Mouse (Mus musculus) layer of hippocampus, postnatal 10 days (tissue): ENCODE data around the gene Cend1. TPM values are rescaled to one million over a fixed set of nuclear protein-coding genes. Genes with fewer than 3 reads are reported as not detected.

Experiments
- DNase-seq, 2 experiments: peaks; one replicate each; pipeline ENCODE4 v3.0.0; 2021; ENCODE audit warnings: low spot score in 2 of 2
- long read RNA-seq: library from polyadenylated mRNA; stranded (forward); transcript quantifications from one replicate; pipeline ENCODE4 v2.0.0, GENCODE M21; 2023
- total RNA-seq, 2 experiments: library from RNA; stranded (reverse); gene quantifications; 2 replicates each; pipeline ENCODE4 v1.2.3; 2021

Gene Cend1
- 100 to 1,000 TPM; 259 to 281 TPM for total RNA-seq
- long read RNA-seq, transcript Cend1-202 (2 exons, 1,733 nt), result major isoform, 85 of 118 reads
- long read RNA-seq, transcript Cend1-203 (2 exons, 1,697 nt), result minor isoform, 14 of 118 reads
- long read RNA-seq, partial matches to known transcripts, result 19 of 118 reads
- long read RNA-seq, other reads (novel, unspliced or antisense), result 0 of 118 reads

DNA sequence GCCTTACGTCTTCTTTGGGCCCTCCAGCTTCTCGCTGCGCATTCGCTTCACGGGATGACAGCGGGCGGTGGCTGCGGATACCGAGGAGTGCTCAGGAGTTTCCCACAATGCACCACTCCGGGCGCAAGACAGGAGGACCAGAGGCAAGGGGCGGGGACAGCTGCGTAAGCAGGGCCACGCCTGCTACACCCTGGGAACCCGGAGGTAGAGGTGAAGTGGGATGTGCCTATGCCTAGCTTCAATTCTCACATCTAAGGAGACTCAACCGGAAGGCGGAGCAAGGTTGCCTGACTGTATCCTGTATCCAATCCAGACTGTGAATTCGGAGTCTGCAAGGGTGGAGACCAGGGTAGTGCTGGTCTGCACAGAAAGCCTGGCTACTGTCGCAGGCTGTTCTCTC lies at the start of gene Cend1:
Gene Cend1 (minus strand): TSS at position 182 of the 400 bp plus-strand sequence.
- DNase-seq, result peak; percentile 71 to 79

DNA sequence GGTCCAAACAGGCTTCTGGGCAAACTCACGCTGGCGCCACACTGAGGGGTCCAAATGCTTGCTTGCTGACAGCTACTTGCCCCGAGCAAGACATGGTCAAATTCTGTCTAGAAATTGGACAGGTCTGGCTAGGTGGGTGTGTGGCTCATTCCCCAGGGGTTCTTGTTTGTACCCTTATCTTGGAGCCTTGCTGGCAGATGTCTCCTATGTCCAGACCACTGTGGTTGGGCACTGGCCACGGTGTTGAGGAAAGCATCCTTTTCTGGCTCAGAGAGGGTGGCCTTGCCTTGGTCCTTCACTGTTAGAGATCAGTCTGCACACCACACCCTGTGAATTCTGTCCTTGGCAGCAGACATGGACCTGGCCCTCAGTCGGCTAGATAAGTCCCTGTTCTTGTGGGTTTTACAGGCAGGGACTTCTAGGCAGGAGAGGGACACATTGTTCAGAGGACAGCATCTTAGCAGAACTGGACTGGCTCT lies 49.0 kb upstream of the Cend1 start:
- DNase-seq, result no peak

DNA sequence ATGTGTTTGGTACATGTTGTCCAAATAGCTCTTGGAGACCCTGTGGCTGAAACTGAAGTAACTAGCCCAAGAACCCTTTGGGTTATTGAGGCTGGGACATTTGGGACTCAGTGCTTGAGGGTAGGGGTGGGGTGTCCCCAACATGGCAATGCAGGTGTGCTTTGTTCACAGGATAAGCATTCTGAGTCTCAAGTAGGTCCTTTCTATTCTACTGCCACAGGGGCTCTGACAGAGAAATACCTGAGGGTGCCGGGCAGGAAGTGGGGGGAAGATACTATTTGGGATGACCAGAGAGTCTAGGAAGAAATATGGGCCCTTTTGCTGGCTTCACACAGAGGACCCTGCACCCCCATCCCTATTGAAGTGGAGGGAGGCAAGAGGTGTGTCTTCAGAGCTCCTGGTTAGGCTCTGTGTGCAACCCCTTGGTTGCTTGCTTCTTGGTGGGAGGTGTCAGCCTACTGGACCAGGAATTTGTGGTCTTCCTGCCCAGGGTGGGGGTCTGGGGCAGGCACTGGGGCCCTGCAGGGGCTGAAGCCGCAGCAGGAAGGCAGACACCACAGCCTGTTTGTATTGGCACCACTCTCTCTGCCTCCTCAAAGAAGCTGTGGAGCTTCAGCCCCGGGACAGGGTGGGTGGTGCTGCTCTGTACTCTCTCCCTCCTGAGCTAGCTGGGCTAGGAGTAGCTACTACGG lies 48.4 kb upstream of the Cend1 start:
- DNase-seq, result no peak

DNA sequence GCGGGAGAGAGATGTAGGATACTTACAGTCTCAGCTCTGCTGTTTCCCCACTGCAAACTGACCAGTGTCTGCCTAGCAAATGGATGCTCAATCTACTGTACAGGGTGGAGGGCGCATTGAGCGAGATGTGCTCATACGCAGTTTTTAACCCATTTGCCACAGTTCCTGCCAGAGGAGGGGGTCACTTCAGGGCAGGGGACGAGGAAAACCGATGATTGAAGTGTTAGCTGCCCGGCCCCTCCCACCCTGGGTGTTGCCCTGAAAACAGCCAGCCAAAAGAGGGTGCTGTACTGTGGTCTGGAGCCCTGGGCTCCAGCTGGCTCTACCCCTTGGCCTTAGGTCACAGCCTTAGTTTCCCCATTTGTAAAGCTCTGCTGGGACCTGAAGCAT lies 47.7 kb upstream of the Cend1 start:
- no peak for DNase-seq

DNA sequence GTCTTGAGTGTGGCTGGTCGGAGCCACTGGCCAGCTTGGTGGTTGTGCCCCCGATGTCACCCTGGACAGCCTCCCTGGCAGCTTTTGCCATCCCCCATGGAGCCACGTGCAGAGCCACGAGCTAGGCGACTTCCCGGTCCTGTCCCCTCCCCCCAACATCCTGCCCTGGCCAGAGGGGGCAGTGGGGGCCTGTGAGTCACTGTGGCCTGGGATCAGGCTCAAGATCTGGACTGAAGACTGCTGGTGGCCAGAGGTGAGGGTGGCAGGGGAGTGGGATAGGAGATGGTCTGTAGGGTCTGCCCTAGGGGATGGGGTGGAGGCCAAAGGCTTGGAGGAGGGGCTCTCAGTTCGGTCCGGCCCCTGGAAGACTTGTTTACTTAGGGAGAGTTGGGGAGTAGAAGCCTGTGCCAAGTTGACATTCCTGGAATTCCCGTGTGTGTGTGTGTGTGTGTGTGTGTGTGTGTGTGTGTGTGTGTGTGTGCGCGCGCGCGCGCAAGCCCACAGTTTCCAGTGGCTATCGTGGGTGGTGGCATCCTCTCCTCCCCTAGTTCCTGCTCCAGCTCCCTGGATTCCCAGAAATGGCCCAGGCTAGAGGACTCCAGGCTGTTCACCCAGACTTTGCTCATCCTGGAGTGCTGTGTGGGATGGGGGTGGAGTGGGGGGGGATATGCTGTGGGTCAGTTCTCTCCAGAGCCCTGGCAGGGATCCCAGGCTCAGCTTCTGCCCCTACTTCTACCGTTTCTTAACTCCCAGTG lies 47.1 kb upstream of the Cend1 start:
- DNase-seq, result peak in 1 of 2 experiments; percentile 56

DNA sequence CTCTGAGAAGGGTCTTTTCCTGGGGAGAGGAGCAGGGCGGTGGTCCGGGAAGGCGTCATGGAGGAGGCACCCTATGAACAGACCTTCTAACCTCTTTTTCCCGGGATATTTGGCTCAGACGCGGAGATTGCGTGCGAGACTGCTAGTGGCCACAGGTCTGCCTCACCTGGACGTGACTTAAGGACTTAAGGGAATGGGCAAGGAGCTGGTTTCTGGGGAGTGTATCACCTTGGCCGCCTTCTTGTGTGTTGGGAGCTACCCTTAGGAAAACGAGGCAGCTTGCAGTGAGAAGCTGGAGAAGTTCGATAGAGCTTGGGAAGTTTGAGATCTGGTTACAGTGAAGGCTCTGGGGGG lies 46.5 kb upstream of the Cend1 start:
- DNase-seq, result no peak

DNA sequence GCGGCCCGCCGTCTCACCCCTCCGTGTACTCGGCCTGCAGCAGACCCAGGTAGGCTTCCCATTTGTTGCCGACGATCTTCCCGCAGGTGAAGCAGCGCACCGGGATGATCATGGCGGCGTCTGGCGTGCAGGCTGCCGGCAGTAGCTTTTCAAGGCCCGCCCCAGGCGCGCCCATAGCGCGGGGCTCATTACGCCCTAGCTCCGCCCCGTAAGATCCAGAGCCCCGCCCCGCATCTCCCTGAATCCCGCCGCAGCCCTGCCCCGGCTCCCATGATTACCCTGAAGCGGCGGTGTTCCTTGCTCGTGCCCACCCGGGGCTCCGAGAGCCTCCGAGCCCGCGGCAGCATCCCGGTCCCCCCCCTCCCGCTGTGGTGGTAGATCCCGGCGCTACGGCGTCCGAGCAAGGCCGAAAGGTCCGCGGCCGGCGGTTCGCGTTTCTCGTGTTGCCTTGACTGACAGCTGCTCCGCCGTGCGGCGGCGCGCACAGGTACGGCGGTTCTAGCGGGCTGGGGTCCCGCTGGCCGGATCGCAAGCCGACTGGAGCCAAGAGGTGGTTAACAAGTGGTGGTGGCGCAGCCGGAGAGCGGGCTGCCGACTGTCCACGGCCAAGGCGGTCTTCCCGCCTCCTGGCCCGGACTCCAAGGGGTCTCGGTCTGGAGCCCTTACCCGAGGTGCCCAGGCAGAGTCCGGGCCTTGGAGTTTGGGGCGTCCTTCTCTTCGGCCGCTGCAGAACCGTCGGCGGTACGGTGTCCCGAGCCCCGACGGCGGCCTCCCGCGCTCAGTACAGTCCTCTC lies 45.9 kb upstream of the Cend1 start, which contains the start of the genes Polr2l and Tspan4:
Gene Polr2l (minus strand): TSS at position 122 of the 794 bp plus-strand sequence.
Gene Tspan4 (plus strand): TSS at position 230 of the 794 bp plus-strand sequence.
- peak; percentile 85 to 88 for DNase-seq

DNA sequence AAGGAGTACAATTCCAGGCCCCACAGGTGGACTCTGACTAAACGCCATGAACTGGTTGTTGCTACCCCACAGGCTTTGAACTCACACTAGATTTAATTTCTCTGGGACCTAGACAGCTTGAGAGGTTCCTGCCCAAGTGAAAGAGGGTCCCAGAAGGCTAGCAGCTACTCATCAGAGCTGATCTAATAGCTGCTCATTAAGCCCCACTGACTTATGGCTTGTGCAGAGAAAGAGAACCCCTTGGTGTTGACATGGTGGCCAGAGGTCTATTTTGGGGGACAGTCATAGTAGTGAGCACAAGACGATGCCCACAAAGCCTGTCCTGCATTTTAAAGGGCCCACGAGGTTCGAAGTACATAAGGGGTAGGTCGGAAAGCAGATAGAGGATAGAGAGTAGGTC lies 44.9 kb upstream of the Cend1 start:
- no peak for DNase-seq

DNA sequence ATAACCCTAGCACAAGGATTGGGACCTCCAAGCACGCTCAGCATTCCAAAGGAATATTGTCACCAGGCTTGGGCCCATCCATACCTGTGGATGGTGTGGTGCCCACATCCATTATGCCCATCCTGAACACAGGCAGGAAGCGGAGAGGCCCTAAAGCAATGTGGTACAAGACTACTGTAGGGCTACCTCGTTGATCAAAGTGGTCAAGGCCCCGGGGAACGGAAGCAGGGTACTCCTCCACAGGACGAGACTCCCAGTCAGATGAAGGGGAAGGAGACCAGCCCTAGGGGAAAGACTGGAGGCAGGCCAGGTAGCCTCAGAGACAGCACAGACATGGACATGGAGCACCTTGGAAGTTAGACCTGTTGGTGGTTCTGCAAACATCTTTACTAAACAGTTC lies 43.5 kb upstream of the Cend1 start:
- DNase-seq, result no peak

DNA sequence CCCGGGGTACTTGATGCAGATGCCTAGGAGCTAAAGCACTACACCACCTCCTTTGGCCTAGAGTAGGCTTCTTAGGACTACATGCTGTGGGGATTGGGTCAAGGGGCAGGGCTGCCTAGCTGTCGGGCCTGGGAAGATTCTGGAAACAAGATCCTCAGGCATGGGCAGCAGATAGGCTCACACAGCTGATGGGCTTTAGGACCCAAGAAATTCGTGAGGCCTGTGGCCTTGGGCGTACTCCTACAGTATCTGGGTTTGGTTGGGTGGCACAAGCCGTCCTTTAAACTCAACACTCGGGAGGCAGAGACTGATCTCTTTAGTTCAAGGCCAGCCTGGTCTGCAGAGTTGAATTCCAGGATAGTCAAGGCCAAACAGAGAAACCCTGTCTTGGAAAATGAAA lies 42.9 kb upstream of the Cend1 start:
- no peak for DNase-seq

DNA sequence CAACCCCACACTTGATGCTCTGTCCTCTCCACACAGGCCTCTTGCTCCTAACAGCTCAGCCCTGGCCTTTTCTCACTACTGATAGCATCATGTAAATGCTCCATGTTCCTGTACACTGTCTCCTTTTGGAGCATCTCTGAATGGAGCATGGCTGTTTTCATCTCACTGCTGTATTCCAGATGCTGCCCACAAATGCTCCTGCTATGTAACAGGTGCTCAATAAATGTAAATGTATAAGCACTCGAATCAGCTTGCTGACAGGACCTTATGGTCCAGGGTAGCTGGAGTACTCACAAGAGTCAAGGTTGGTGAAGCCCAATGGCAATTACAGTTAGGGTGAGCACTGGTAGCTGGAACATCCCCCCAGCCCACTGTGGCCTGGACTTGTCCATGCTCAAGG lies 41.9 kb upstream of the Cend1 start:
- DNase-seq, result no peak

DNA sequence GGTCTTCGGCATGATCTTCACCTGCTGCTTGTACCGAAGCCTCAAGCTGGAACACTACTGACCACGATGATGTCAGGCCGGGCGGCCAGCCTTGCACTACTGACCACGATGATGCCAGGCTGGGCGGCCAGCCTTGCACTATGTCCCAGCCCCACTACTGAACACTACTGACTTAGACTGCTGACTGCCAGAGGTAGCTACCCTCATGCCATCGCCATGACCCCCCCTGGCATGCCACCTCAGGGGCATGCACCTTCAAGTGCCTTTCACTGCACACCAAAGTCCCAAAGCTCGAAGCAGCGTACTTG lies 41.3 kb upstream of the Cend1 start:
- DNase-seq, result no peak

DNA sequence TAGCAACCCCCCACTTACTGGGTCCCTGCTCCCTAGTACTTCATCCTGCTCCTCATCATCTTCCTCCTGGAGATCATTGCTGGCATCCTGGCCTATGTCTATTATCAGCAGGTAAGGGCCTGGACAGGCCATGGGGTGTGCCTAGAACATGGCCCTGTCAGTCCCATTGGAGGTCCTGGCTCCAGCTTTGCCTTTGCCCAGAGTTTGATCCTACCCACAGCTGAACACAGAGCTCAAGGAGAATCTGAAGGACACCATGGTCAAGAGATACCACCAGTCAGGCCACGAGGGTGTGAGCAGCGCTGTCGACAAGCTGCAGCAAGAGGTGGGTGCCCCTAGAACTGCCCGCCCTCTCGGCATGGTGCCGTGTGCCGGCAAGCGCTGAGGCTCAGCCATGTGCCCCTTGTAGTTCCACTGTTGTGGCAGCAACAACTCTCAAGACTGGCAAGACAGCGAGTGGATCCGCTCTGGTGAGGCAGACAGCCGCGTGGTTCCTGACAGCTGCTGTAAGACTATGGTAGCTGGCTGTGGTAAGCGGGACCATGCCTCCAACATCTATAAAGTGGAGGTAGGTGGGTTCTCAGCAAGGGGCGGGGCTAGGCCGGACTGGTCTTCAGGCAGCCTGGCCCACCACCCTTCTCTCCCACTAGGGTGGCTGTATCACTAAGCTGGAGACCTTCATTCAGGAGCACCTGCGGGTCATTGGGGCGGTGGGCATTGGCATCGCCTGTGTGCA lies 40.8 kb upstream of the Cend1 start:
- no peak for DNase-seq

DNA sequence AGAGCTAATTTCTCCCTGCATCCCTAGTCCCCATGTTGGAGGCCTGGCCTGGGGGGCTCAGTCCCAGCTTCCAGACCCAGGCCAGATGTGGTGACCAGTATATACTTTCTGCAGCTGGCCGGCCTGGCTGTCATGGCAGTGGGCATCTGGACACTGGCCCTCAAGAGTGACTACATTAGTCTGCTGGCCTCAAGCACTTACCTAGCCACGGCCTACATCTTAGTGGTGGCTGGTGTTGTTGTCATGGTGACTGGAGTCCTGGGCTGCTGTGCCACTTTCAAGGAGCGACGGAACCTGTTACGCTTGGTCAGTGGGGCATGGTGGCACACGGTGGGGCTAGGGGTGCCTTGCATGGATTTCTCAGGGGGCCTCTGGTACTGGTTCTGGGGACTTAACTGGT lies 40.1 kb upstream of the Cend1 start:
- DNase-seq, result no peak

DNA sequence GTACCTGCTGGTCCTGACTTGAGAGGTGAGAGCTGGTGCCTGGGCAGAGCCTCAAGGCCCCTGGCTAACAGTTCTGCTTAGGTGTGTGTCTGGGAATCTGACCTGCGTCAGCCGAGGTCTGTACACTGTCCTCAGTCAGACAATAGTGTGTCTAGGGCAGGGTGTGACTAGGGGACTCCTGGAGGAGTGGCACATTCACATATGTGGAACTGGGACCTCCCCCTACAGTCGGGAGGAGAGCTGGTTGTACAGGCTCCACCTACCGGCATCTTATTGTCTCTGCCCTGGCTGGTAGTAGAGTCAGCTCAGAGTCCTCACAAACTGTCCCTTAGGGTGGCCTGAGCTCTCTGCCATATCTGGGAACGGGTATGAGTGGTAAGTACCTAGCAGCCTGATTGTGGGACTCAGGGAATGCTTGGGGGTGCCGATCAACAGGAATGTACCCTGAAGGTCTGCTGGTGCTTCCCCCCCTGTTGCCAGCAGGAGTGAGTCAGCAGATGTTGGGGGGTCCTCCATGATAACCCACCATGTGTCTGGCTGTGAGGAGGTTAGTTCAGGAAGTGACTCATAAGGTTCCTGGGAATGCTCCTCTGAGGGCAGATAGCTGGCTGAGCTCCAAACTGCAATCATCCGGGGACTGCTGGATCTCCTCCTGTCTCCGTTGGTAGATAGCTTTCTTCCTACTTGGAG lies 39.4 kb upstream of the Cend1 start:
- DNase-seq, result peak; percentile 55 to 65

DNA sequence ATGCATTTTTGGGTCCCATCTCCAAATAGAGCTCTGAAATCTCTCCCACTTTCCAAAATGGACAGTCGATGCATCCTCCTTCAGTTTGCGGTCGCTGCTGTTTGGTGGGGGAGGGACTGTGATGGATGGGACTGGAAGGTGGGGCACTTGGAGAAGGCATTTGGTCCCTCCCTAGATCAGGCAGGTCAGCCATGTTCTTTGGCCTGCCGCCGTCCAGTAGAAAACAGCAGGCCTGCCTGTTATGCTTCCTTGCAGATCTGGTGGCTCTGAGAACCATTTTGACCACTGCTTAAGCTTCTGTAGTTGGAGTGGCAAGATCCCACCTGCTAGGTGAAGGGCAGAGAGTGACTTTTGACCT lies 38.9 kb upstream of the Cend1 start:
- DNase-seq, result no peak

DNA sequence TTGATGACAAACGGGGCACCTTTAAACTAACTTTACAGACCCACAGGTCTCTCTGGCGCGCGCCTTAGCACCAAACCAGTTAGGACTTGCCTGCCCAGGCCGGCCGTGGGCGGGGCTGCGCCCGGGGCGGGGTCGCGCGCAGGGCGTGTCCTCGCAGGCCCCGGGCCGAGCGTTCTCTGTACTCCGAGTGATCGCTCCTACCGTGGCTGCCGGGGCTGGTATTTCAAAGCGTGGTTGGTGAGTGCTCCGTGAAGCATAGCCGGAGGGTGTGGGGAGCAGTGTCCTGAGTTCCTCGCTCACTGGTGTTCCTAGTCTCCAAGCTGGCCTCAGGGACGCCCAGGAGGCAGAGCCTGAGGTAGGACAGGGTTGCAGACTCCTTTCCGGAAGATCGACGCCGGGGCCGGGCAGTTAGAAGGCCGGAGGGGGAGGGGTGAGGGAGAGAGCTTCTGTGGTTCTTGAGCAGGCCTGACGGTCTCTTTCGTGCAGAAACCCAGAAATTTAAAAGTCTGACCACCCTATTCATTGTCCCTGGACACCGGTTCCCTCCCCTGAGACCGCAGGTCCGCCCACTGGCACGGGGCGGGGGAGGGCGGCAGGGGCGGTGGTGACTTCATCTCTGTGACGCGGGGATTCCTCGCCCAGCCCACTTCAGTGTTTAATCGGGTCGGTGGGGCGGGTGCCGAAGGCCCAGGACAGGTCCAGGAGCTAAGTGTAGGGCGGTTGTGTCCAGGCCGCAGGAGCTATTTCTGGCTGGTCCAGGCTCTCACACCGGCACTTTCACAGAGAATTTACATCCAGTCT lies 38.1 kb upstream of the Cend1 start, which contains the start of gene Cd151:
Gene Cd151 (plus strand): TSS at position 163 of the 801 bp plus-strand sequence.
- DNase-seq, result peak; percentile 62 to 75

DNA sequence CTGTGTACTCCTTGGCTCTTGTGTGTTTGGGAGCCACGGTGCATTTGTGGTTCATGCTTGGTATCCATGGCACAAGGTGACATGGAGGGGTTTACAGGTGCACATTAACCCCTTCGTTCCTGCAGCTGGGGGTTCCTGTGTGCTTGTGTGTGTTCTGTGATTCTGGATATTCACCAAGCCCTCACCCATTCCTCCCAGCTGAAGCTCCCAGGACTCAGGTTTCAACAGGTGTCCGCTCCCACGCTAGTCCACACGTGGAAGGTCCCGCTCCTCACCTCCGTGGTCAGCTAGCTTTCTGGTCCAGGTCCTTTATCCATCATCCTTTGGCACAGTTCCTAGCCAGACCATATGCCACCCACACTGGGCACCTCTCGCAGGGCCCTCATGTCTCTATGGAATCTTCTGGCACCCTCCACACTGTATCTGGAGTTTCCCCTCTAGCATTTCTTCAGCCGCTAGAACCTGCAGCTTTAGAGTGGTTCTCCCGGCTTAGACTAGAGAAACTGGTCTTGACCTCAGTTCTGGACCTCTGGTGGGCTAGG lies 37.4 kb upstream of the Cend1 start:
- DNase-seq, result no peak

DNA sequence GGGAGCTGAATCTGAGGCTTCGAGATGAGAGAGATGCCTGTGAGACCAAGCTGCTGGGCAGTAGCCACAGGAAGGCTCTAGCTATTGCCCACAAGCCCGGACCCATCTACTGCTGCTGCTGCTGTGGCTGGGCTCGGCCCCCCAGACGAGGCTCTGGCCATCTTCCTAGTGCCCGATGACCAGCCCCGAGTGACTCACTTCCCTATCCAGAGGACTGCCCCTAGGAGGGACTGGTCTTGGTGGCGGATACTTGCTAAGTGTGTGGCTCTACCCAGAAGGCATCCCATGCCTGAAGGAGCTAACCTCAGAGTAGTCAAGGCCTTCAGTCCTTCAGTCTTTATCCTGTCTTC lies 36.7 kb upstream of the Cend1 start:
- no peak for DNase-seq
